Mouse (Mus musculus) embryonic fibroblast, embryonic 13.5 days (primary cell): Measurements from ENCODE around the gene Ndufa4.

Experiments used
- CTCF ChIP-seq: IDR thresholded peaks from 2 replicates; pipeline ENCODE4 v1.5.1; 2011; ENCODE audit warnings: mild to moderate bottlenecking, control low read depth, low read length, moderate library complexity, borderline replicate concordance; ENCODE audit not compliant: insufficient read depth
- POLR2A ChIP-seq: IDR thresholded peaks from 2 replicates; pipeline ENCODE4 v1.6.1; 2011; ENCODE audit warnings: low read depth, mild to moderate bottlenecking, control low read depth, low read length, moderate library complexity

DNA sequence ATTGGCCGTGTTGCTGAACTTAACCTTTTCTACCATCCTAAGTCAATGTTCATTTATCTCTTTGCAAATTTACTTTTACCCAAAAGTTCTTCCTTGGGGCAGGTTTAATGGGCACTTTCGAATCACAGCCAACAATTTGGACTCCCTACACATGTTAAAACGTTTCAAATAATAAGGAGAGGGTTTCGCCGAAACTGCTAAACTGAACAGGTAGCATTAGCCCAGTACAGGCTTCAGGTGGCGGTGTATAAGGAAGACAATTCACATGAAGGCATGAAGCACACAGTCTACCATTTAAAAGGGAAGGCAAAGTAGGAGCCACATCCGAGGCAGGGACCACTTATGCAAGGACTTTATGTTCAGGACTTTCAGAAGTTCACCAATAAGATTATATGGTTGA is 873 bp upstream of the Ndufa4 start:
- TF ChIP-seq CTCF (no peak), POLR2A (no peak)
